Mouse (Mus musculus) kidney, postnatal 0 days (tissue): ENCODE results near the gene Olfr237-ps1. TPM values are rescaled to one million over a fixed set of nuclear protein-coding genes. Genes with fewer than 3 reads are reported as not detected.
"Not testable (repeated sequence)": the region's sequence is repeated elsewhere in the genome, so short reads cannot be mapped to it uniquely, and the experiment has no call there.

Experiments
- ATAC-seq: fragments of 200-750 bp; cut with Nextera tagmentation; replicated peaks from 2 replicates; pipeline ENCODE4 v1.8.0; 2017; ENCODE audit warnings: low read depth, moderate number of reproducible peaks, moderate TSS enrichment, moderate library complexity; ENCODE audit not compliant: low FRiP score
- DNase-seq: peaks from one replicate; pipeline ENCODE4 v3.0.0-alpha.2; 2016; ENCODE audit warnings: low spot score
- H3K27ac ChIP-seq: fragments of 300-500 bp; sonication (generic); 2 replicates; pipeline ENCODE4 v1.5.1; 2014; ENCODE audit warnings: mild to moderate bottlenecking
- H3K27me3 ChIP-seq: fragments of 300-500 bp; sonication (generic); 2 replicates; pipeline ENCODE4 v1.6.1; 2014; ENCODE audit warnings: low read length, mixed read lengths; ENCODE audit not compliant: insufficient read depth
- H3K36me3 ChIP-seq: fragments of 300-500 bp; sonication (generic); 2 replicates; pipeline ENCODE4 v1.6.1; 2014; ENCODE audit warnings: low read length, mixed read lengths; ENCODE audit not compliant: insufficient read depth
- H3K4me1 ChIP-seq: fragments of 300-500 bp; sonication (generic); replicated peaks from 2 replicates; pipeline ENCODE4 v1.6.1; 2014; ENCODE audit warnings: antibody characterized with exemption, low read length, mixed read lengths; ENCODE audit not compliant: insufficient read depth
- H3K4me2 ChIP-seq: fragments of 300-500 bp; sonication (generic); 2 replicates; pipeline ENCODE4 v1.6.1; 2014; ENCODE audit warnings: mild to moderate bottlenecking, low read length, moderate library complexity, mixed read lengths
- H3K4me3 ChIP-seq: fragments of 300-500 bp; sonication (generic); replicated peaks from 2 replicates; pipeline ENCODE4 v1.5.1; 2014; ENCODE audit warnings: low read depth, low read length
- H3K9ac ChIP-seq: fragments of 300-500 bp; sonication (generic); 2 replicates; pipeline ENCODE4 v1.6.1; 2014; ENCODE audit warnings: low read depth, low read length
- H3K9me3 ChIP-seq: fragments of 300-500 bp; sonication (generic); replicated peaks from 2 replicates; pipeline ENCODE4 v1.6.1; 2016; ENCODE audit warnings: low read length, inconsistent platforms, mixed read lengths
- CTCF ChIP-seq: IDR thresholded peaks from 2 replicates; pipeline ENCODE4 v1.5.1; 2016; ENCODE audit warnings: antibody characterized with exemption, low read depth, mild to moderate bottlenecking, moderate library complexity
- WGBS: fragments of 180-500 bp; shearing (Covaris S2); extraction: QIAGEN DNeasy Blood & Tissue Kit; methylation state at CpG from one replicate; pipeline ENCODE4 v1.1.7; 2014; 5-methylcytosine and 5-hydroxymethylcytosine counted together
- polyA plus RNA-seq: library from polyadenylated mRNA; unstranded; fragments of >200 nt; fragmentation: Nextera tagmentation; extraction: Ambion mirVana; gene quantifications from 2 replicates; pipeline ENCODE4 v1.2.1, GENCODE M21; 2015

Gene Olfr237-ps1
- not detected in 2 replicates for polyA plus RNA-seq

GRCm38 (mm10) chr6:43146267-43146666 is at the start of gene Olfr237-ps1:
Olfr237-ps1 (plus strand) TSS chr6:43146567.
- H3K4me1 ChIP-seq, H3K27me3 ChIP-seq, H3K4me2 ChIP-seq, H3K4me3 ChIP-seq, H3K36me3 ChIP-seq, DNase-seq, H3K9me3 ChIP-seq, H3K9ac ChIP-seq, H3K27ac ChIP-seq, ATAC-seq: not testable (repeated sequence)
- 93% methylated on average over 2 of the region's 2 CpGs for WGBS

- H3K36me3 ChIP-seq, ATAC-seq, DNase-seq, H3K4me2 ChIP-seq, H3K4me3 ChIP-seq, H3K27me3 ChIP-seq, H3K4me1 ChIP-seq, H3K9ac ChIP-seq, H3K27ac ChIP-seq, H3K9me3 ChIP-seq: not testable (repeated sequence)
- 87% methylated on average over 1 of the region's 1 CpGs for WGBS
Observed at GRCm38 (mm10) chr6:43106069-43106468, 40.3 kb upstream of the Olfr237-ps1 start, which contains the start of gene Olfr441. Olfr441 (plus strand) TSS chr6:43106369.

GRCm38 (mm10) chr6:43159502-43159901 is 13.1 kb downstream of the Olfr237-ps1 start:
- ATAC-seq: no peak
- Histone ChIP-seq H3K4me1 (no peaks in the 10 kb centered on the region), H3K36me3 (no peaks in the 10 kb centered on the region), H3K4me2 (no peak overlapping the region), H3K9me3 (no peaks in the 10 kb centered on the region), H3K27ac (no peak overlapping the region), H3K9ac (no peak overlapping the region), H3K4me3 (no peak overlapping the region), H3K27me3 (no peaks in the 10 kb centered on the region)
- no peak for DNase-seq
- TF ChIP-seq CTCF: no peak
- WGBS: 47% methylated on average over 1 of the region's 1 CpGs

GRCm38 (mm10) chr6:43162982-43163381 is 16.6 kb downstream of the Olfr237-ps1 start, which contains the start of gene Olfr437:
Olfr437 (plus strand) TSS chr6:43163282.
- H3K9ac ChIP-seq: no peak within 1 kb of the TSS
- ATAC-seq (no peak), DNase-seq (no peak)
- no peaks in the 10 kb centered on the region for H3K4me1 ChIP-seq
- WGBS: 67% methylated on average over 3 of the region's 3 CpGs
- H3K9me3 ChIP-seq: no peaks in the 10 kb centered on the region
- no peak within 1 kb of the TSS for H3K4me2 ChIP-seq
- TF ChIP-seq CTCF: no peak
- H3K27me3 ChIP-seq: no peaks in the 10 kb centered on the region
- H3K36me3 ChIP-seq: no peaks in the 10 kb centered on the region
- no peak within 1 kb of the TSS for H3K4me3 ChIP-seq
- H3K27ac ChIP-seq: no peak within 1 kb of the TSS

GRCm38 (mm10) chr6:43167246-43167645 is 20.9 kb downstream of the Olfr237-ps1 start:
- WGBS: 90% methylated on average over 4 of the region's 4 CpGs

GRCm38 (mm10) chr6:43171840-43172239 is 25.5 kb downstream of the Olfr237-ps1 start, which contains the start of gene Olfr13:
Olfr13 (plus strand) TSS chr6:43172140.
- WGBS: 50% methylated on average over 4 of the region's 4 CpGs

More at GRCm38 (mm10) chr6:43167246-43167645, 20.9 kb downstream of the Olfr237-ps1 start:
- Histone ChIP-seq H3K9ac (no peak overlapping the region), H3K4me1 (no peaks in the 10 kb centered on the region), H3K27me3 (no peaks in the 10 kb centered on the region), H3K4me3 (no peak overlapping the region), H3K36me3 (no peaks in the 10 kb centered on the region), H3K27ac (no peak overlapping the region), H3K9me3 (no peaks in the 10 kb centered on the region), H3K4me2 (no peak overlapping the region)
- TF ChIP-seq CTCF: no peak
- ATAC-seq (no peak), DNase-seq (no peak)

GRCm38 (mm10) chr6:43178129-43178528 is 31.8 kb downstream of the Olfr237-ps1 start:
- no peak overlapping the region for H3K27ac ChIP-seq
- WGBS: 76% methylated on average over 1 of the region's 1 CpGs

More at GRCm38 (mm10) chr6:43171840-43172239, 25.5 kb downstream of the Olfr237-ps1 start, which contains the start of gene Olfr13:
- H3K4me1 ChIP-seq: no peaks in the 10 kb centered on the region
- no peak within 1 kb of the TSS for H3K4me2 ChIP-seq
- H3K36me3 ChIP-seq: no peaks in the 10 kb centered on the region
- ATAC-seq (no peak), DNase-seq (no peak)
- H3K27ac ChIP-seq: no peak within 1 kb of the TSS
- no peak within 1 kb of the TSS for H3K4me3 ChIP-seq
- H3K27me3 ChIP-seq: no peaks in the 10 kb centered on the region
- no peak within 1 kb of the TSS for H3K9ac ChIP-seq
- no peaks in the 10 kb centered on the region for H3K9me3 ChIP-seq
- TF ChIP-seq CTCF: no peak

More at GRCm38 (mm10) chr6:43178129-43178528, 31.8 kb downstream of the Olfr237-ps1 start:
- no peak overlapping the region for H3K4me2 ChIP-seq
- H3K27me3 ChIP-seq: no peaks in the 10 kb centered on the region
- no peak for ATAC-seq
- no peak overlapping the region for H3K4me3 ChIP-seq
- no peak overlapping the region for H3K9ac ChIP-seq
- no peaks in the 10 kb centered on the region for H3K9me3 ChIP-seq
- no peak for TF ChIP-seq CTCF
- H3K4me1 ChIP-seq: no peaks in the 10 kb centered on the region
- H3K36me3 ChIP-seq: no peaks in the 10 kb centered on the region
- no peak for DNase-seq
